Mouse (Mus musculus) ES-E14 (cell line): ENCODE measurements at regions not wholly inside any gene's neighbourhood (a gene's known extent, or its start where the extent isn't known, plus 50 kb on each side); places are given as distances from the start of the nearest gene placed in this dataset.

Experiments used
- DNase-seq: peaks from one replicate; pipeline ENCODE4 v3.0.0-alpha.2; 2013; ENCODE audit warnings: low read depth, low spot score
- H3K27ac ChIP-seq: 2 replicates; pipeline ENCODE4 v1.5.1; 2012; ENCODE audit warnings: low read depth, mild to moderate bottlenecking, low read length, moderate library complexity, mixed read lengths; ENCODE audit not compliant: poor library complexity, insufficient read depth, severe bottlenecking
- H3K36me3 ChIP-seq: 2 replicates; pipeline ENCODE4 v1.6.1; 2012; ENCODE audit warnings: mild to moderate bottlenecking, low read length, moderate library complexity, mixed read lengths; ENCODE audit not compliant: control insufficient read depth, poor library complexity, insufficient read depth, severe bottlenecking
- H3K4me1 ChIP-seq, 2 experiments: fragments of 150-350 bp in 1 of 2; sonication (generic) in 1 of 2; 2 replicates each; pipeline ENCODE4 v1.6.1; 2012; ENCODE audit warnings: low read length in 2 of 2, mild to moderate bottlenecking in 1 of 2, mixed read lengths in 1 of 2; ENCODE audit not compliant: control insufficient read depth in 2 of 2, insufficient read depth in 2 of 2, poor library complexity in 1 of 2
- H3K4me3 ChIP-seq, 2 experiments: fragments of 150-350 bp in 1 of 2; sonication (generic) in 1 of 2; 2 replicates each; pipeline ENCODE4 v1.5.1; 2012; ENCODE audit warnings: low read length in 2 of 2, low read depth in 1 of 2, mild to moderate bottlenecking in 1 of 2, mixed read lengths in 1 of 2; ENCODE audit not compliant: insufficient read depth in 1 of 2, poor library complexity in 1 of 2, severe bottlenecking in 1 of 2
- H3K9ac ChIP-seq: 2 replicates; pipeline ENCODE4 v1.6.1; 2012; ENCODE audit warnings: low read depth, mild to moderate bottlenecking, low read length, mixed read lengths; ENCODE audit not compliant: poor library complexity, insufficient read depth, severe bottlenecking
- H3K9me3 ChIP-seq: fragments of 150-350 bp; sonication (generic); 2 replicates; pipeline ENCODE4 v1.6.1; 2012; ENCODE audit warnings: low read depth, mild to moderate bottlenecking, low read length; ENCODE audit not compliant: control insufficient read depth, insufficient read depth
- CHD2 ChIP-seq: IDR thresholded peaks from 2 replicates; pipeline ENCODE4 v1.6.1; 2014; ENCODE audit warnings: mild to moderate bottlenecking, low read depth, low read length, inconsistent platforms
- HCFC1 ChIP-seq: IDR thresholded peaks from 2 replicates; pipeline ENCODE4 v1.6.1; 2012; ENCODE audit warnings: low read length, inconsistent platforms, borderline replicate concordance; ENCODE audit not compliant: insufficient read depth
- MAFK ChIP-seq: IDR thresholded peaks from 2 replicates; pipeline ENCODE4 v1.6.1; 2014; ENCODE audit warnings: mild to moderate bottlenecking, low read depth, low read length, inconsistent platforms; ENCODE audit not compliant: insufficient read depth
- ZC3H11A ChIP-seq: IDR thresholded peaks from 2 replicates; pipeline ENCODE4 v1.6.1; 2012; ENCODE audit warnings: low read depth, mild to moderate bottlenecking, inconsistent platforms, low read length, borderline replicate concordance
- ZNF384 ChIP-seq: IDR thresholded peaks from 2 replicates; pipeline ENCODE4 v1.6.1; 2012; ENCODE audit warnings: low read depth, low read length, inconsistent platforms
- in situ Hi-C, 2 experiments: fragments of 600-800 bp; cut with MboI; formaldehyde crosslinking; loops; one replicate each; pipeline ENCODE4 v1.15.1; 2025; ENCODE audit warnings: low sequenced_read_pairs in 2 of 2, inconsistent platforms in 1 of 2; ENCODE audit not compliant: unreplicated experiment in 2 of 2

DNA sequence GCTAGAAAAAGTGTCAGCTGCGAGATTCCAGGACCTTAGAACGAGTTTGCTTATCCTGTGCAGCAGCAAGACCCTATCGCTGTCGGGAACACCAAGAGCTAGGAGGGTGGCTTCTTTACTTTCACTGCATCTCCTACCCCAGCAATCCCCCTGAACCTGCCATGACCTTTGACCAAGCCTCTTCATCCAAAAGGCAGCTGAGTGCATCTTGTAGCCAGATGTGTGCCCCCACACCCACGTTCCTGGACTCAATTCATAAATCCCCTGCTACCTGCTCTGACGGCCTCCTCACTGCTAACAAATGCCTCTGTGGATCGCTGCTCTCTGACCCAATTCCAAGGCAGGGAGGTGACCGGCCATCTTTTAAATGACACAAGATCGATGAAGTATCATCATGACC lies 107.7 kb upstream of the Rab11fip2 start:
- in situ Hi-C loops, result no loop called here
- Histone ChIP-seq H3K9me3 (no peaks in the 10 kb centered on the region), H3K4me1 (peaks cover 3 to 6% of the 10 kb centered on the region in 2 experiments; a peak in 3 of 4 replicates), H3K36me3 (no peaks in the 10 kb centered on the region), H3K4me3 (no peak overlapping the region), H3K27ac (no peak overlapping the region), H3K9ac (no peak overlapping the region)
- no peak for DNase-seq
- TF ChIP-seq CHD2 (no peak), ZC3H11A (no peak), MAFK (no peak)

DNA sequence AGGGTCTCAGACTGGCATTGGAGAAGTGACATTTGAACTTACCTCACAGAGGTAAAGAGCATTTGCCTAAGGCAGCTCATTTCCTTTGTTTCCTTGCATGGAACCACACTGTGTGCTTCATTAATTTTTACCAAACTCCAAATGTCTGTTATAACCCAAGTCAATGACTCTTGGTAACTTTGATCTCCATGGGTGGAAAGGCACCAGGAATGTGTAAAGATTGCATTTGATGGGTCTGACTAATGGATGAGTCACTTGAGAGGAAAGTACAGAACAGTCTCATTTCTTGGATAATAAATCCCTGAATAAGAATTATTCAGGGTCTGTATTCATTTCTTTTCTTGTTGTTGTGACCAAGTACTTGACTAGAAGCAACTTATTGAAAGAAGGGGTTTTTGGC lies 97.3 kb upstream of the Rab11fip2 start:
- Histone ChIP-seq H3K27ac (no peak overlapping the region), H3K4me3 (no peak overlapping the region), H3K36me3 (no peaks in the 10 kb centered on the region), H3K9ac (no peak overlapping the region), H3K4me1 (no peaks in the 10 kb centered on the region), H3K9me3 (no peaks in the 10 kb centered on the region)
- in situ Hi-C loops, result no loop called here
- DNase-seq, result no peak
- TF ChIP-seq MAFK (no peak), ZC3H11A (no peak), ZNF384 (no peak), HCFC1 (no peak), CHD2 (no peak)

DNA sequence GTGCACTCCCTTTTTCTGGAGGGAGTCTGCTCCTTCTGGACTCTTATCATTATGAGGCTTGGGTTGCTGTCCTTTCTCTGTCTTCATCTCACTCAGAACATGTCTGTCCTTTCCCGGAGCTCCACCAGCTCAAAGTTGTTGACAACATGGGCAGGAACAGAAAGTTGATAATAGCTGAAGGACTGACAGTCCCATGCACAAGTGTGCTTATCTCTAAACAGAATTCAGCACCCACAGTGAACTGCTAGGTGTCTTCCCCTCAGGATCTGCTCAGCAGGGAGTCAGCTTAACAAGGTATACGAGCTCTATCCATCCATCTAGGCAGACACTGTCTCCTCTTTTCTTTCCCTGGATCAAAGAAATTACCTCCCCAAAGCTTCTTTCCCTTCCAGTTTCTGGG lies 89.2 kb upstream of the Rab11fip2 start:
- Histone ChIP-seq H3K4me3 (no peak overlapping the region), H3K27ac (no peak overlapping the region), H3K9me3 (no peaks in the 10 kb centered on the region), H3K4me1 (no peaks in the 10 kb centered on the region), H3K36me3 (no peaks in the 10 kb centered on the region), H3K9ac (no peak overlapping the region)
- TF ChIP-seq HCFC1 (no peak), CHD2 (no peak), ZC3H11A (no peak), MAFK (no peak), ZNF384 (no peak)
- in situ Hi-C loops, result no loop called here
- no peak for DNase-seq

DNA sequence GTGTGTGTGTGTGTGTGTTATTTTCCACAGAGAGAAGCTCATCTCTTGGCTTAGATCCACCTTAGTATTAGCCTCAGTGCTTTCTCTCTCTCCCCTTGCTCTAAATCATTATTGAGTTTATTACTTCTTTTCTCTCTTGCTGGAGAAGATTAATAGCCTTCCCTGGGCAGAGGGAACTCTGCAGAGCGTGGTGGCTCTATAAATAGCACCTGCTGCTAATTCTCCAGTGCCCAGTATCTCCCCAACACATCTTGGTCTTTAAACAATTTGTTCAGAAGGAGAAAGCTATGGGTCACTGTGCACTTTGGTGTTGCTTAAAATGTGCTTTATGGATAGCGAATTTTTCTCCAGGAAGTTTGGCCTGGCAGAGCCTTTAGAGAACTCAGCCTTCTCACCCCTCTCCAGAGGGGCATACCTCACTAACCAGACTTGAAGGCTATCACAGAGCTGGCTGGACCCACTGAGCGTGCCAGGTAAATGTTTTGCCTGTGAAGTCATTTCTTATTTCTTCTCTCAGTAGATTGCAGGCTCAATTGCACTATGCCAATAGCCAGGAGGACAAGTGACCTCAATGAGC lies 86.8 kb upstream of the Rab11fip2 start:
- in situ Hi-C loops, result no loop called here
- H3K4me3 ChIP-seq, result no peak overlapping the region
- no peaks in the 10 kb centered on the region for H3K36me3 ChIP-seq
- no peaks in the 10 kb centered on the region for H3K4me1 ChIP-seq
- no peak for DNase-seq
- no peak overlapping the region for H3K27ac ChIP-seq
- H3K9me3 ChIP-seq, result no peaks in the 10 kb centered on the region
- TF ChIP-seq ZNF384, result no peak
- TF ChIP-seq MAFK, result no peak
- TF ChIP-seq ZC3H11A, result no peak
- TF ChIP-seq HCFC1, result no peak
- TF ChIP-seq CHD2, result no peak
- H3K9ac ChIP-seq, result no peak overlapping the region

DNA sequence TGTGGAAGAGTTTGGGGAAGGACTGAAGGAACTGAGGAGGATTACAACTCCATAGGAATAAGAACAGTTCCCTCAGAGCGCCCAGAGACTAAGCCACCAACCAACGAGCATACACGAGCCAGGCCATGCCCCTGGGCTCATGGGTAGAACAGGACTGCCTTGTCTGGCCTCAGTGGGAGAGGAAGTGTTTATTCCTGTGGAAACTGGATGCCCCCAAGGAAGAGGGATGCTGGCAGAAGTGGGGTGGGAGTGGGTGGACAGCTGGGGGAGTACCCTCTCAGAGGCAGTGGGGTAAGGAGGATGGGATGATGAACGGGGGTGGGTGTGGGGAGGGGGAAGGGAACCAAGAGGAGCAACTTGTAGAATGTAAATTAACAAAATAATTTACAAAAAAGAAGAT lies 86.3 kb upstream of the Rab11fip2 start:
- H3K4me1 ChIP-seq, result no peaks in the 10 kb centered on the region
- H3K36me3 ChIP-seq, result no peaks in the 10 kb centered on the region
- TF ChIP-seq ZC3H11A, result no peak
- no peak for TF ChIP-seq ZNF384
- TF ChIP-seq CHD2, result no peak
- no peak for TF ChIP-seq HCFC1
- no peak for TF ChIP-seq MAFK
- in situ Hi-C loops, result no loop called here
- no peak overlapping the region for H3K4me3 ChIP-seq
- H3K9ac ChIP-seq, result no peak overlapping the region
- H3K9me3 ChIP-seq, result no peaks in the 10 kb centered on the region
- DNase-seq, result no peak
- no peak overlapping the region for H3K27ac ChIP-seq
